Mouse (Mus musculus) spleen, adult 2 months (tissue): ENCODE results near the gene Nup93.

Experiments used
- CTCF ChIP-seq: fragments of 200-500 bp; IDR thresholded peaks from 2 replicates; pipeline ENCODE4 v1.5.1; 2011; ENCODE audit warnings: mild to moderate bottlenecking, inconsistent platforms; ENCODE audit not compliant: insufficient read depth, insufficient read length, insufficient replicate concordance; ENCODE audit errors: extremely low read depth
- POLR2A ChIP-seq: fragments of 200-500 bp; IDR thresholded peaks from 2 replicates; pipeline ENCODE4 v1.6.1; 2011; ENCODE audit warnings: low read depth, low read length, inconsistent platforms

DNA sequence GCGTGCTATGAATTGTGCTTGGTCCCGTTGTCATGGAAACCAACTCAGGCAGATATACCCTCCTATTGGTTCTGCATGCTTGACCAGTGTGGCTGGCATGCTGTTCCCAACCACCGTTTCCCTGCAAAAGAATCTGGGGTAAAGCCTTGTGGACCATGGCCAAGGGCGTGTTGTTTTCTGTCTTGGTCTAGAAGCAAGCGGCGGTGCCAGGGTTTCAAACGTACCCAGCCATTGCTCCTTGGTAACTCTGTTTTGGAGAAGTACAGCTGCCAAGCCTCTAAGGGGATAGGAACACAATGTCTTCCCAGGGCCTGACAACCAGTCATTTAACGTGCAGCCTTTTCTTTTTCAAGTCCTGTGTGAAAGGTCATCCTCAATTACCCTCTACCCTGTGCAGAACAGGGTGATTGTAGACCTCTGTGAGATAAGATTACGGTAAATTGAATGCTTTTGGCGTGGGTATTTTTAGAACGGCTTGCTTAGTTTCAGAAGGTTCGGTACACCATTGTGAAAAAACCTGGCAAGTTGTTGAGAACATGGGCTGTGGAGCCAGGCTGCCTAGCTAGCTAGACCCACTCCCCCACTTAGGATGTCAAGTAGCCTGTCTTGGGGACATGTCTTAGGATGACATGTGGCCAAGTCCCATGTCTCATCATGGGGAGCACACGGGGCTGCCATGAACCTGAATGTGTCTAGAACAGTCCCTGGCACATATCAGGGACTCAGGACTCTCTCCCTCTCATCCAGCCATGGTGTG, 24.9 kb upstream of the Nup93 start:
- TF ChIP-seq CTCF = no peak
- no peak for TF ChIP-seq POLR2A
